Mouse (Mus musculus) macrophage (primary cell): ENCODE results near the gene Ankdd1b. TPM values are rescaled to one million over a fixed set of nuclear protein-coding genes. Genes with fewer than 3 reads are reported as not detected.

Source experiments
- H3K27ac ChIP-seq: fragments of 350-480 bp; formaldehyde crosslinking; 2 replicates; pipeline ENCODE4 v1.9.0; 2021
- H3K36me3 ChIP-seq: fragments of 350-480 bp; formaldehyde crosslinking; 2 replicates; pipeline ENCODE4 v1.9.0; 2021; ENCODE audit errors: inconsistent target
- H3K4me3 ChIP-seq: fragments of 350-480 bp; formaldehyde crosslinking; 2 replicates; pipeline ENCODE4 v1.9.0; 2021; ENCODE audit errors: inconsistent target
- H3K79me2 ChIP-seq: fragments of 350-480 bp; formaldehyde crosslinking; 2 replicates; pipeline ENCODE4 v1.9.0; 2021; ENCODE audit errors: inconsistent target
- WGBS: methylation state at CpG from one replicate; pipeline ENCODE4 v1.1.7; 2026; ENCODE audit warnings: inconsistent platforms; ENCODE audit not compliant: missing documents; 5-methylcytosine and 5-hydroxymethylcytosine counted together
- polyA plus RNA-seq: library from polyadenylated mRNA; stranded (reverse); fragments of 250-400 nt; gene quantifications from 3 replicates; pipeline ENCODE4 v1.2.4, GENCODE M21; 2018; ENCODE audit warnings: inconsistent platforms

Ankdd1b gene
- polyA plus RNA-seq, 1 experiment from 2014 or later: not detected

DNA sequence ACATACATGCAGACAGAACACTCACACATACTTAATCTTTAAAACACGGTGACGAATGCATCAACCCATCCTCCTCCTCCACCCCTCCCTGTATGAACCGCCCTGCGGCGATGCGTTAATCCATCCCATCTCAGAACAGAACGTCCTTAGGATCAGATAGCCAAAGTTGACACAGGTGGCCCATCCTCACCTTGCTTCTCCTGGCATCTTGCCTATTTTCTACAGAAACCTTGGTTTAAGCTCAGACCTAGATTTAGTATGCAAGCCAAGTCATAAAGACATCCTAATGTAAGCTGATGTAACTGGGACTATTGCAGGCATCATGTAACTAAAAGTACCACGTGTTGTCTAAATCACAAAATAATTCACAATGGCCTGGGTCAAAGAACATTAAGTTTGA is 54.6 kb downstream of the Ankdd1b start:
- Histone ChIP-seq H3K27ac (no peak overlapping the region), H3K79me2 (no peaks in the 10 kb centered on the region), H3K36me3 (peaks cover 44% of the 10 kb centered on the region; the same call in 1 of the 2 replicates), H3K4me3 (no peak overlapping the region)
- WGBS: 96% methylated on average over 8 of the region's 8 CpGs

- 89% methylated on average over 6 of the region's 6 CpGs for WGBS
Measured at GRCm38 (mm10) chr13:96414384-96414783, 56.6 kb downstream of the Ankdd1b start.

GRCm38 (mm10) chr13:96408786-96409185 is 62.2 kb downstream of the Ankdd1b start:
- WGBS: 100% methylated on average over 1 of the region's 1 CpGs
- no peak overlapping the region for H3K27ac ChIP-seq
- peaks cover 70% of the 10 kb centered on the region for H3K36me3 ChIP-seq
- no peaks in the 10 kb centered on the region for H3K79me2 ChIP-seq
- no peak overlapping the region for H3K4me3 ChIP-seq

More at GRCm38 (mm10) chr13:96414384-96414783, 56.6 kb downstream of the Ankdd1b start:
- H3K4me3 ChIP-seq: no peak overlapping the region
- H3K36me3 ChIP-seq: peaks cover 63% of the 10 kb centered on the region
- H3K79me2 ChIP-seq: no peaks in the 10 kb centered on the region
- H3K27ac ChIP-seq: no peak overlapping the region

DNA sequence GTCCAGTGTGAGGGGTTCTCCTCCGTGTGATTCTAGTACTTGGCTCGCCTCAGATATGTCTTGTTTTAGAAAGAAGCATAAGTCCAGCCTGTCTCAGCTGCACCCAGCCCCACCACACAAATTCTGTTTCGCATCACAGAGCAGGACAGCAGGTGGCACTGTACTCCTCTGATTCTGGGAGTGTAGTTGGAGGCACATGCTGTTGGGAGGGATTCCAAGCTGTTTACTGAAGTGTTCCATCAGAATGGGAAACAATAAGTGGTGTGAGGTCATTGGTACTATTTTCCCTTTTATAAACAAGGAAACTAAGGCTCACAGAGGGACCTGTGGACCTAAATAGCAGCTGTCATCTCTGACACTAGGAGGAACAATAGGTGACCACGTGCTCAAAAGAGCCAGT is 64.0 kb downstream of the Ankdd1b start:
- Histone ChIP-seq H3K4me3 (no peak overlapping the region), H3K36me3 (peaks cover 78% of the 10 kb centered on the region)
- 92% methylated on average over 4 of the region's 4 CpGs for WGBS

DNA sequence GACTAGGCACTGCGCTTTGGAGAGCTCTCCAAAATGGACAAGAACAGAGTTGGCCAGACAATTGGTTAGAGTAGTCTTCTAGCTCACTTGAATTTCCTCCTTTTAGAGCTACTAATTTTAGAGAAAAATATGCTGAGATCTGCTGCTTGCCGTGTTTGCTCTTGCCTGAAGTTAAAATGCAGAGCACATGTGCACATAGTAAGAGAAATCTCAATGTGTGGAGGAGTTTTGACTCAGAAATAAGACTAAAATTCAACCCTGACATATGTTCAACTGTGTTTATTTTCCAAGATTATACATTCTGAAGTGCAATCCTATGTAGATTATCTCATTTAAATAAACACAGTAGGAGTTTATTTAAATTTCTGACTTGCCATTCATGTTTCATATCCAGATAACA is 65.5 kb downstream of the Ankdd1b start:
- H3K4me3 ChIP-seq: no peak overlapping the region
- H3K36me3 ChIP-seq: peaks cover 83% of the 10 kb centered on the region
- WGBS: 86% methylated on average over 2 of the region's 2 CpGs
- H3K27ac ChIP-seq: no peak overlapping the region
- no peaks in the 10 kb centered on the region for H3K79me2 ChIP-seq

More for the DNA sequence above, 64.0 kb downstream of the Ankdd1b start:
- H3K79me2 ChIP-seq: no peaks in the 10 kb centered on the region
- no peak overlapping the region for H3K27ac ChIP-seq

- no peak overlapping the region for H3K27ac ChIP-seq
- no peaks in the 10 kb centered on the region for H3K79me2 ChIP-seq
- 100% methylated on average over 5 of the region's 5 CpGs for WGBS
- H3K4me3 ChIP-seq: no peak overlapping the region
- peaks cover 92% of the 10 kb centered on the region for H3K36me3 ChIP-seq
Measured at GRCm38 (mm10) chr13:96401251-96401650, 69.7 kb downstream of the Ankdd1b start.

- 49% methylated on average over 2 of the region's 2 CpGs for WGBS
- Histone ChIP-seq H3K27ac (no peak overlapping the region), H3K79me2 (peaks cover 24% of the 10 kb centered on the region), H3K4me3 (peak overlapping the region; percentile 98), H3K36me3 (peaks cover 33% of the 10 kb centered on the region)
Measured at GRCm38 (mm10) chr13:96389301-96389700, 81.7 kb downstream of the Ankdd1b start.

DNA sequence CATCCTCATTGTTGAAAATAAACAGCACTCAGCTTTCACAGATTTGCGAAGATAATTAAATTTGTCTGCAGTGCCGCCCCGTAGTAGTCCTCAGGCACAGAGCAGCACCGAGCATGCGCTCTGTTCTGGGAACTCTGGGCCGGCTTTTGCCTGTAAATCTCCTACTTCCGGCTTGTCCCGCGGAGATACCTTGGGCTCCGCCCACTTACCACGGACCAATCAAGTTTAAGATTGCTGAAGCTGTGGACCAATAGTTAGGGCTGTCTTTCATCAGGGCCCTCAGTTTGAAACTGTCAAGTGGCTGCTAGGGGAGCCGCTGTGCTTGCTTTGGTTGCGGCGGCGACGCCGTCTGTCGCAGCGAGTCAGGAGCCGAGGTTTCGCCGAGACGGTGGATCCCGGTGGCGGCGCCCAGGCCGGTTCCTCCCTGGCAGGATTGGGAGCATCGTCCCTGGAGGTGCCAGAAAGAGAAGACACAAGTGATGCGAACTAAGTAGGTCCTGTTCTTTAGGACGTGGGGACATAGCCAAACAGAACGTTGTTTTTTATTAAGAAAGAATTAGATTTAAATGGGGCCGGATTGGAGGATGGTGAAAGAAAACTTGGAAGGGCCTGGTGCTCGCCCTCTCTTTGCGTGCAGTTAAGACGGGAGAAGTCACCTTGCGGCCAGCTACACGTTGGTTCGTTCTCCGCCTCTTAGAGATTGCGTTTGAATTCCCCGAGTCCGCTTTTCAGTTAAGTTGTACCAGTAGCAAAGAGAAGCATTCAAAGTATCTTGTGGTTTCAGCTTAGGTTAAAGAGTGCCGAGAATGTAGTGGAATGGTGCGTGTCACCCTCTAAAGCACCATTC is 82.7 kb downstream of the Ankdd1b start, which contains the start of gene Poc5:
Gene Poc5, plus strand, starts transcription at position 253 of the 847 bp plus-strand sequence.
- peaks cover 24% of the 10 kb centered on the region for H3K79me2 ChIP-seq
- H3K36me3 ChIP-seq: peaks cover 26% of the 10 kb centered on the region
- WGBS: under 1% methylated on average over 44 of the region's 44 CpGs
- peak within 1 kb of the TSS; percentile 38 for H3K27ac ChIP-seq
- peak within 1 kb of the TSS; percentile 98 for H3K4me3 ChIP-seq

DNA sequence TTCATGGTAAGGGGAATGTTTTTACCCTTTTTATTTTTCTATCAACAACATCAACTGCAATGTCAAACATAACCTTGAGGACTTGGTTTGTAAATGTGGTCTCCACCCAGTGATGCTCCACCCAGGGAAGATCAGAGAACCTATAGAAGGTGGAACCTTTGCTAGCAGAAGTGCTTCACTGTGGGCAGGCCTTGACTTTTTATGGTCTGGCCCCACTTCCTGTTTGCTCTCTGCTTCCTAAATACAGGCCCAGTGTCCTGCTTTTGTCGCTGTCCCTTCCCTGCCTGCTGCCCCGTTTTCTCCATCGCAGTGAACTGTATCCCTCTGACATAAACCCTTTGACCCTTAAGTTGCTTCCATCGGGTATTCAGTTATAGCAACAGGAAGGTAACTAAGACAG is 93.1 kb downstream of the Ankdd1b start:
- Histone ChIP-seq H3K36me3 (no peaks in the 10 kb centered on the region), H3K4me3 (no peak overlapping the region), H3K27ac (no peak overlapping the region), H3K79me2 (no peaks in the 10 kb centered on the region)
- 27% methylated on average over 4 of the region's 4 CpGs for WGBS

DNA sequence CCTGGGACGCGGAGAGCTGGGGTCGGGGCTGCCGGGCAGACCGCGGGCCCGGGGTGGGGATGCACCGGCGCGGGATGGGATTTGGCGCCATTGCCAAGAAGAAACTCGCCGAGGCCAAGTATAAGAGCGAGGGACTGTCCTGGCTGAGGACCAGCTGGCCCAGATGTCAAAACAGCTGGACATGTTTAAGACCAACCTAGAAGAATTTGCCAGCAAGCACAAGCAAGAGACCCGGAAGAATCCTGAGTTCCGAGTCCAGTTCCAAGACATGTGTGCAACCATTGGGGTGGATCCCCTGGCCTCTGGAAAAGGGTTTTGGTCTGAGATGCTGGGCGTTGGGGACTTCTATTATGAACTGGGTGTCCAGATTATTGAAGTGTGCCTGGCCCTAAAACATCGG is 94.1 kb downstream of the Ankdd1b start:
- Histone ChIP-seq H3K27ac (no peak overlapping the region), H3K4me3 (no peak overlapping the region), H3K36me3 (no peaks in the 10 kb centered on the region), H3K79me2 (no peaks in the 10 kb centered on the region)
- 96% methylated on average over 13 of the region's 18 CpGs for WGBS

- no peak overlapping the region for H3K27ac ChIP-seq
- H3K4me3 ChIP-seq: no peak overlapping the region
- 9% methylated on average over 2 of the region's 2 CpGs for WGBS
- H3K36me3 ChIP-seq: no peaks in the 10 kb centered on the region
- H3K79me2 ChIP-seq: no peaks in the 10 kb centered on the region
Measured at GRCm38 (mm10) chr13:96375519-96375918, 95.5 kb downstream of the Ankdd1b start.

Other genes with a start within 250 kb of the Ankdd1b start
- gene Poc5, start 82.9 kb downstream of the Ankdd1b start, polyA plus RNA-seq: 4.6 to 6.2 TPM (median 4.9 TPM) in 3 replicates
- gene Gm17622, start 19.5 kb upstream of the Ankdd1b start, polyA plus RNA-seq: not detected in 3 replicates
- gene Polk, start 71.4 kb upstream of the Ankdd1b start, polyA plus RNA-seq: 7.4 to 8.2 TPM (median 7.9 TPM) in 3 replicates
- gene Col4a3bp, start 71.4 kb upstream of the Ankdd1b start, polyA plus RNA-seq: 34.6 to 40.1 TPM (median 35.6 TPM) in 3 replicates
- gene Hmgcr, start 199.7 kb upstream of the Ankdd1b start, polyA plus RNA-seq: 19.1 to 81.1 TPM (median 66.1 TPM) in 3 replicates